Comparison of ENCODE assay signal across 9 mouse cellular contexts in genomic region chr2:165716688-165717087, GRCm38 (mm10).
DNase-seq lines count a peak whose midpoint lies in the region; ATAC-seq and TF ChIP-seq lines count a peak whose summit lies in the region.
"Had no signal": no experiment of that assay in that cellular context is flagged by ENCODE, and none has a peak within 500 bp of the region (broad histone marks: within the 10 kb centered on the region; RNA-seq: fewer than 3 reads in every experiment).

No protein-coding gene starts in this region.

- H3K4me3 ChIP-seq in hindbrain, postnatal 0 days (ENCODE audit: low read length) = no peak overlapping the region
- no peak overlapping the region for H3K4me3 ChIP-seq in hindbrain, embryonic 13.5 days
- H3K4me3 ChIP-seq in cortical plate, adult 2 months (ENCODE audit: insufficient read depth, low read length) = no peak overlapping the region
- H3K4me3 ChIP-seq in neural tube, embryonic 15.5 days (replicated peaks) = no peak overlapping the region
- H3K4me3 ChIP-seq: embryonic facial prominence, embryonic 13.5 days had no signal

- WGBS in hindbrain, postnatal 0 days = 84% methylated on average over 6 of the region's 6 CpGs
- WGBS in hindbrain, embryonic 13.5 days = 80% methylated on average over 6 of the region's 6 CpGs
- 88% methylated on average over 6 of the region's 6 CpGs for WGBS in neural tube, embryonic 15.5 days

- no peak for DNase-seq in hindbrain, postnatal 0 days (ENCODE audit: low spot score)
- DNase-seq in right cerebral cortex, postnatal 14 days = peak; percentile 22
- no peak for DNase-seq in right cerebral cortex, postnatal 4 days
- no peak for DNase-seq in heart, adult 18-20 months

- H3K27me3 ChIP-seq in hindbrain, postnatal 0 days (ENCODE audit: insufficient read depth, low read length) = no peaks in the 10 kb centered on the region
- no peaks in the 10 kb centered on the region for H3K27me3 ChIP-seq in hindbrain, embryonic 13.5 days
- H3K27me3 ChIP-seq in neural tube, embryonic 15.5 days (replicated peaks) = no peaks in the 10 kb centered on the region
- H3K27me3 ChIP-seq: embryonic facial prominence, embryonic 13.5 days had no signal

- no peaks in the 10 kb centered on the region; the same call in 1 of the 2 replicates for H3K4me1 ChIP-seq in hindbrain, postnatal 0 days (ENCODE audit: insufficient read depth, low read length)
- peaks cover 12% of the 10 kb centered on the region; the same call in 1 of the 2 replicates for H3K4me1 ChIP-seq in hindbrain, embryonic 13.5 days (replicated peaks)
- peaks cover 4% of the 10 kb centered on the region for H3K4me1 ChIP-seq in cortical plate, adult 2 months (ENCODE audit: control insufficient read depth, insufficient read depth, low read length)
- peaks cover 7% of the 10 kb centered on the region; the same call in 1 of the 2 replicates for H3K4me1 ChIP-seq in neural tube, embryonic 15.5 days

- H3K36me3 ChIP-seq in hindbrain, postnatal 0 days (ENCODE audit: insufficient read depth, low read length) = no peaks in the 10 kb centered on the region
- peaks cover 11% of the 10 kb centered on the region for H3K36me3 ChIP-seq in hindbrain, embryonic 13.5 days
- H3K36me3 ChIP-seq in neural tube, embryonic 15.5 days = no peaks in the 10 kb centered on the region

- no peak for TF ChIP-seq POLR2A in cortical plate, adult 2 months (IDR thresholded peaks at IDR 0.05; ENCODE audit: extremely low read depth, insufficient read depth, low read length)

- no peaks in the 10 kb centered on the region for H3K9me3 ChIP-seq in hindbrain, postnatal 0 days (ENCODE audit: low read length)
- H3K9me3 ChIP-seq in hindbrain, embryonic 13.5 days = no peaks in the 10 kb centered on the region
- H3K9me3 ChIP-seq in neural tube, embryonic 15.5 days (replicated peaks) = no peaks in the 10 kb centered on the region; the same call in 1 of the 2 replicates
- H3K9me3 ChIP-seq: embryonic facial prominence, embryonic 13.5 days had no signal

- 0 out of 2 replicates have a peak, but pooled peaks have one; percentile 43 for ATAC-seq in hindbrain, postnatal 0 days
- ATAC-seq in hindbrain, embryonic 13.5 days (ENCODE audit: low FRiP score) = no peak; the same call in 1 of the 2 replicates
- ATAC-seq in neural tube, embryonic 15.5 days (ENCODE audit: low FRiP score) = no peak
- no peak for ATAC-seq in granulocyte monocyte progenitor cell, adult 5-6 weeks (replicated peaks; ENCODE audit: poor library complexity, severe bottlenecking)

- H3K9ac ChIP-seq in hindbrain, postnatal 0 days (replicated peaks; ENCODE audit: low read length) = no peak overlapping the region
- no peak overlapping the region for H3K9ac ChIP-seq in hindbrain, embryonic 13.5 days
- H3K9ac ChIP-seq in neural tube, embryonic 15.5 days (replicated peaks) = no peak overlapping the region
- H3K9ac ChIP-seq: embryonic facial prominence, embryonic 13.5 days had no signal

- no peak overlapping the region for H3K4me2 ChIP-seq in hindbrain, postnatal 0 days (ENCODE audit: low read depth, low read length)
- no peak overlapping the region for H3K4me2 ChIP-seq in hindbrain, embryonic 13.5 days
- H3K4me2 ChIP-seq in neural tube, embryonic 15.5 days = no peak overlapping the region
- H3K4me2 ChIP-seq: embryonic facial prominence, embryonic 13.5 days had no signal

- TF ChIP-seq CTCF in hindbrain, postnatal 0 days (IDR thresholded peaks at IDR 0.05; ENCODE audit: low read depth) = peak; percentile 59
- peak; percentile 23; the same call in 1 of the 2 replicates for TF ChIP-seq CTCF in cortical plate, adult 2 months (IDR thresholded peaks at IDR 0.05; ENCODE audit: extremely low read depth, insufficient read depth, low read length)

- H3K27ac ChIP-seq in hindbrain, postnatal 0 days = no peak overlapping the region
- no peak overlapping the region for H3K27ac ChIP-seq in hindbrain, embryonic 13.5 days
- H3K27ac ChIP-seq in cortical plate, adult 2 months (ENCODE audit: insufficient read depth, low read length) = no peak overlapping the region
- H3K27ac ChIP-seq in neural tube, embryonic 15.5 days (replicated peaks) = no peak overlapping the region
- H3K27ac ChIP-seq: embryonic facial prominence, embryonic 13.5 days had no signal
